Mouse (Mus musculus): ENCODE measurements at regions not wholly inside any gene's neighbourhood (a gene's known extent, or its start where the extent isn't known, plus 50 kb on each side); places are given as distances from the start of the nearest gene placed in this dataset.

DNA sequence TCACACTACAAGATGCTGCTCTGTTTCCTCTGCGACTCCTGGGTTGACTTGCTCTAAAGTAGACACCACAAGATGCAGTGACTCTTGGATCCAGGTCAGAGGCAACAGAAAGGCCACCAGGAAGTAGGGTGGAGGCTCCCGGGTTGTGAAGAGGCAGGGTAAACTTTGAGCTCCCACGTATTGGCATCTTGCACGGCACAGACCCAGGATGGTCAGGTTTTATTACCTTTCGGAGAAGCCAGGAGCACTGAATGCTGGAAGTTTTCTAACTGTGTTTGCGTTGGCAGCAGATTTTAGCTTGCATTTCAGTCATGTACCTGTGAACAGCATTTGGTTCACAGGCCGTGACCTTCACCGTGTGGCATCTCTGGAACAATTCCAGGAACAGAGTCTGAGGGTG lies 227.2 kb upstream of the Foxq1 start:
- TF ChIP-seq CTCF (IDR thresholded peaks at IDR 0.05; ENCODE audit: extremely low read depth, insufficient read length, insufficient replicate concordance, low read depth, low read length) (no peak), POLR2A (IDR thresholded peaks at IDR 0.05; ENCODE audit: low read depth, low read length) (no peak)

Data from small intestine, adult 2 months (tissue).